Mouse (Mus musculus) midbrain, postnatal 0 days (tissue): ENCODE data around the gene Rhou. TPM values are rescaled to one million over a fixed set of nuclear protein-coding genes. Genes with fewer than 3 reads are reported as not detected.

ENCODE experiments used
- ATAC-seq: fragments of 200-750 bp; cut with Nextera tagmentation; 2 replicates; pipeline ENCODE4 v1.8.0; 2017; ENCODE audit warnings: moderate number of reproducible peaks, mild to moderate bottlenecking, moderate TSS enrichment, moderate library complexity; ENCODE audit not compliant: low FRiP score
- DNase-seq: peaks from one replicate; pipeline ENCODE4 v3.0.0-alpha.2; 2015; ENCODE audit warnings: low spot score
- H3K27ac ChIP-seq: fragments of 300-500 bp; sonication (generic); 2 replicates; pipeline ENCODE4 v1.5.1; 2014; ENCODE audit warnings: low read depth, mild to moderate bottlenecking, low read length, mixed read lengths
- H3K27me3 ChIP-seq: fragments of 300-500 bp; sonication (generic); 2 replicates; pipeline ENCODE4 v1.6.1; 2014; ENCODE audit warnings: low read length, control low read depth, mixed read lengths; ENCODE audit not compliant: insufficient read depth
- H3K36me3 ChIP-seq: fragments of 300-500 bp; sonication (generic); 2 replicates; pipeline ENCODE4 v1.6.1; 2014; ENCODE audit warnings: low read length, control low read depth, mixed read lengths; ENCODE audit not compliant: insufficient read depth
- H3K4me1 ChIP-seq: fragments of 300-500 bp; sonication (generic); 2 replicates; pipeline ENCODE4 v1.6.1; 2014; ENCODE audit warnings: mild to moderate bottlenecking, control low read depth, antibody characterized with exemption, low read length, mixed read lengths; ENCODE audit not compliant: insufficient read depth
- H3K4me2 ChIP-seq: fragments of 300-500 bp; sonication (generic); 2 replicates; pipeline ENCODE4 v1.6.1; 2014; ENCODE audit warnings: low read depth, mild to moderate bottlenecking, low read length, mixed read lengths; ENCODE audit not compliant: poor library complexity, severe bottlenecking
- H3K4me3 ChIP-seq: fragments of 300-500 bp; sonication (generic); 2 replicates; pipeline ENCODE4 v1.5.1; 2014; ENCODE audit warnings: low read depth, mild to moderate bottlenecking, low read length, moderate library complexity
- H3K9ac ChIP-seq: fragments of 300-500 bp; sonication (generic); replicated peaks from 2 replicates; pipeline ENCODE4 v1.6.1; 2014; ENCODE audit warnings: mild to moderate bottlenecking, low read length, moderate library complexity, mixed read lengths; ENCODE audit not compliant: poor library complexity, severe bottlenecking
- H3K9me3 ChIP-seq: fragments of 300-500 bp; sonication (generic); 2 replicates; pipeline ENCODE4 v1.6.1; 2016; ENCODE audit warnings: low read length, control low read depth
- CTCF ChIP-seq: IDR thresholded peaks from 2 replicates; pipeline ENCODE4 v1.5.1; 2016; ENCODE audit warnings: antibody characterized with exemption, mild to moderate bottlenecking
- WGBS: fragments of 180-500 bp; shearing (Covaris S2); extraction: QIAGEN DNeasy Blood & Tissue Kit; methylation state at CpG from one replicate; pipeline ENCODE4 v1.1.7; 2014; 5-methylcytosine and 5-hydroxymethylcytosine counted together
- polyA plus RNA-seq: library from polyadenylated mRNA; unstranded; fragments of >200 nt; fragmentation: Nextera tagmentation; extraction: Ambion mirVana; gene quantifications from 2 replicates; pipeline ENCODE4 v1.2.1, GENCODE M21; 2015
- total RNA-seq: library from RNA; depleted of rRNA; stranded (reverse); fragments of >200 nt; gene quantifications from 2 replicates; pipeline ENCODE4 v1.2.3, GENCODE M21; 2014

The Rhou gene
- total and polyA plus RNA-seq, 2 experiments from 2014 or later, result 7.1 to 24.9 TPM

- 83% methylated on average over 1 of the region's 1 CpGs for WGBS
- no peak for TF ChIP-seq CTCF
- H3K27ac ChIP-seq, result no peak overlapping the region
These were observed 13.1 kb downstream of the Rhou start for GRCm38 (mm10) chr8:123666832-123667231.

GRCm38 (mm10) chr8:123668681-123669080 is 15.0 kb downstream of the Rhou start:
- Histone ChIP-seq H3K4me1 (no peaks in the 10 kb centered on the region), H3K36me3 (peaks cover 3% of the 10 kb centered on the region; the same call in 1 of the 2 replicates), H3K4me2 (no peak overlapping the region), H3K9ac (no peak overlapping the region), H3K9me3 (no peaks in the 10 kb centered on the region), H3K4me3 (no peak overlapping the region), H3K27ac (no peak overlapping the region), H3K27me3 (no peaks in the 10 kb centered on the region; the same call in 1 of the 2 replicates)
- DNase-seq (no peak), ATAC-seq (no peak)
- no peak for TF ChIP-seq CTCF
- 50% methylated on average over 4 of the region's 4 CpGs for WGBS

More at GRCm38 (mm10) chr8:123666832-123667231, 13.1 kb downstream of the Rhou start:
- H3K9ac ChIP-seq, result no peak overlapping the region
- H3K9me3 ChIP-seq, result no peaks in the 10 kb centered on the region
- H3K4me2 ChIP-seq, result no peak overlapping the region
- no peak for DNase-seq
- no peaks in the 10 kb centered on the region; the same call in 1 of the 2 replicates for H3K27me3 ChIP-seq
- peaks cover 3% of the 10 kb centered on the region; the same call in 1 of the 2 replicates for H3K36me3 ChIP-seq
- H3K4me1 ChIP-seq, result no peaks in the 10 kb centered on the region
- no peak overlapping the region for H3K4me3 ChIP-seq
- ATAC-seq, result no peak

GRCm38 (mm10) chr8:123670766-123671165 is 17.0 kb downstream of the Rhou start:
- Histone ChIP-seq H3K9me3 (no peaks in the 10 kb centered on the region), H3K27me3 (no peaks in the 10 kb centered on the region; the same call in 1 of the 2 replicates), H3K27ac (no peak overlapping the region), H3K9ac (no peak overlapping the region), H3K4me2 (no peak overlapping the region), H3K4me1 (peaks cover 6% of the 10 kb centered on the region; the same call in 1 of the 2 replicates), H3K4me3 (no peak overlapping the region), H3K36me3 (no peaks in the 10 kb centered on the region)
- 53% methylated on average over 7 of the region's 7 CpGs for WGBS
- DNase-seq (no peak), ATAC-seq (no peak)
- no peak for TF ChIP-seq CTCF

- 52% methylated on average over 7 of the region's 7 CpGs for WGBS
- no peak for TF ChIP-seq CTCF
- no peak overlapping the region for H3K4me3 ChIP-seq
- H3K36me3 ChIP-seq, result no peaks in the 10 kb centered on the region
- ATAC-seq, result no peak
- H3K27me3 ChIP-seq, result no peaks in the 10 kb centered on the region; the same call in 1 of the 2 replicates
- no peak overlapping the region for H3K4me2 ChIP-seq
- no peak overlapping the region for H3K9ac ChIP-seq
- no peak overlapping the region for H3K27ac ChIP-seq
- H3K9me3 ChIP-seq, result no peaks in the 10 kb centered on the region
- peaks cover 6% of the 10 kb centered on the region; the same call in 1 of the 2 replicates for H3K4me1 ChIP-seq
- no peak for DNase-seq
These were observed 17.7 kb downstream of the Rhou start for GRCm38 (mm10) chr8:123671454-123671853.

- no peak overlapping the region for H3K27ac ChIP-seq
- no peak overlapping the region for H3K4me2 ChIP-seq
- H3K36me3 ChIP-seq, result no peaks in the 10 kb centered on the region
- H3K4me1 ChIP-seq, result peaks cover 6% of the 10 kb centered on the region; the same call in 1 of the 2 replicates
- no peak overlapping the region for H3K9ac ChIP-seq
- no peak for TF ChIP-seq CTCF
- no peaks in the 10 kb centered on the region; the same call in 1 of the 2 replicates for H3K27me3 ChIP-seq
- DNase-seq (no peak), ATAC-seq (no peak)
- H3K4me3 ChIP-seq, result no peak overlapping the region
- no peaks in the 10 kb centered on the region for H3K9me3 ChIP-seq
- WGBS, result 74% methylated on average over 6 of the region's 6 CpGs
These were observed 18.9 kb downstream of the Rhou start for GRCm38 (mm10) chr8:123672648-123673047.

- Histone ChIP-seq H3K9me3 (no peaks in the 10 kb centered on the region), H3K27ac (no peak overlapping the region; the same call in 1 of the 2 replicates), H3K27me3 (no peaks in the 10 kb centered on the region), H3K4me2 (no peak overlapping the region), H3K4me3 (no peak overlapping the region), H3K36me3 (no peaks in the 10 kb centered on the region), H3K4me1 (peaks cover 6% of the 10 kb centered on the region; the same call in 1 of the 2 replicates), H3K9ac (no peak overlapping the region)
- DNase-seq, result no peak
- no peak for ATAC-seq
- no peak for TF ChIP-seq CTCF
- WGBS, result 46% methylated on average over 5 of the region's 5 CpGs
These were observed 21.9 kb downstream of the Rhou start for GRCm38 (mm10) chr8:123675611-123676010.
